Mouse (Mus musculus): Measurements from ENCODE around the gene Fzd10. TPM values are rescaled to one million over a fixed set of nuclear protein-coding genes. Genes with fewer than 3 reads are reported as not detected.

Gene Fzd10
- total RNA-seq, 1 experiment from 2014 or later = 0.05 TPM

- ATAC-seq (replicated peaks; ENCODE audit: low read depth, poor library complexity, severe bottlenecking) = peak; percentile 37; the same call in 1 of the 2 replicates
Measured at GRCm38 (mm10) chr5:128599365-128600071, 1.1 kb upstream of the Fzd10 start.

GRCm38 (mm10) chr5:128601036-128602019 lies 684 bp downstream of the Fzd10 start:
- no peak for ATAC-seq (replicated peaks; ENCODE audit: low read depth, poor library complexity, severe bottlenecking)

- no peak for ATAC-seq (replicated peaks; ENCODE audit: low read depth, poor library complexity, severe bottlenecking)
Measured at GRCm38 (mm10) chr5:128603693-128604092, 3.0 kb downstream of the Fzd10 start.

- ATAC-seq (replicated peaks; ENCODE audit: low read depth, poor library complexity, severe bottlenecking) = no peak
Measured at GRCm38 (mm10) chr5:128606596-128606995, 6.0 kb downstream of the Fzd10 start.

- no peak for ATAC-seq (replicated peaks; ENCODE audit: low read depth, poor library complexity, severe bottlenecking)
Measured at GRCm38 (mm10) chr5:128609091-128609490, 8.4 kb downstream of the Fzd10 start.

GRCm38 (mm10) chr5:128617621-128618020 lies 17.0 kb downstream of the Fzd10 start:
- peak; percentile 100 for ATAC-seq (replicated peaks; ENCODE audit: low read depth, poor library complexity, severe bottlenecking)

- ATAC-seq (replicated peaks; ENCODE audit: low read depth, poor library complexity, severe bottlenecking) = no peak
Measured at GRCm38 (mm10) chr5:128619987-128620386, 19.3 kb downstream of the Fzd10 start.

- no peak for ATAC-seq (replicated peaks; ENCODE audit: low read depth, poor library complexity, severe bottlenecking)
Measured at GRCm38 (mm10) chr5:128620408-128620807, 19.8 kb downstream of the Fzd10 start.

- ATAC-seq (replicated peaks; ENCODE audit: low read depth, poor library complexity, severe bottlenecking) = no peak
Measured at GRCm38 (mm10) chr5:128627763-128628162, 27.1 kb downstream of the Fzd10 start.

- ATAC-seq (replicated peaks; ENCODE audit: low read depth, poor library complexity, severe bottlenecking) = no peak
Measured at GRCm38 (mm10) chr5:128636648-128637047, 36.0 kb downstream of the Fzd10 start.

GRCm38 (mm10) chr5:128637071-128638015 lies 36.7 kb downstream of the Fzd10 start:
- no peak for ATAC-seq (replicated peaks; ENCODE audit: low read depth, poor library complexity, severe bottlenecking)

GRCm38 (mm10) chr5:128638716-128639115 lies 38.1 kb downstream of the Fzd10 start:
- no peak for ATAC-seq (replicated peaks; ENCODE audit: low read depth, poor library complexity, severe bottlenecking)

GRCm38 (mm10) chr5:128643065-128643464 lies 42.4 kb downstream of the Fzd10 start:
- no peak for ATAC-seq (replicated peaks; ENCODE audit: low read depth, poor library complexity, severe bottlenecking)

GRCm38 (mm10) chr5:128645720-128646119 lies 45.1 kb downstream of the Fzd10 start:
- no peak for ATAC-seq (replicated peaks; ENCODE audit: low read depth, poor library complexity, severe bottlenecking)

GRCm38 (mm10) chr5:128646286-128646685 lies 45.6 kb downstream of the Fzd10 start:
- no peak for ATAC-seq (replicated peaks; ENCODE audit: low read depth, poor library complexity, severe bottlenecking)

- ATAC-seq (replicated peaks; ENCODE audit: low read depth, poor library complexity, severe bottlenecking) = no peak
Measured at GRCm38 (mm10) chr5:128647221-128647730, 46.6 kb downstream of the Fzd10 start.

- ATAC-seq (replicated peaks; ENCODE audit: low read depth, poor library complexity, severe bottlenecking) = no peak
Measured at GRCm38 (mm10) chr5:128649336-128649897, 48.8 kb downstream of the Fzd10 start.
